In the genomic region with DNA sequence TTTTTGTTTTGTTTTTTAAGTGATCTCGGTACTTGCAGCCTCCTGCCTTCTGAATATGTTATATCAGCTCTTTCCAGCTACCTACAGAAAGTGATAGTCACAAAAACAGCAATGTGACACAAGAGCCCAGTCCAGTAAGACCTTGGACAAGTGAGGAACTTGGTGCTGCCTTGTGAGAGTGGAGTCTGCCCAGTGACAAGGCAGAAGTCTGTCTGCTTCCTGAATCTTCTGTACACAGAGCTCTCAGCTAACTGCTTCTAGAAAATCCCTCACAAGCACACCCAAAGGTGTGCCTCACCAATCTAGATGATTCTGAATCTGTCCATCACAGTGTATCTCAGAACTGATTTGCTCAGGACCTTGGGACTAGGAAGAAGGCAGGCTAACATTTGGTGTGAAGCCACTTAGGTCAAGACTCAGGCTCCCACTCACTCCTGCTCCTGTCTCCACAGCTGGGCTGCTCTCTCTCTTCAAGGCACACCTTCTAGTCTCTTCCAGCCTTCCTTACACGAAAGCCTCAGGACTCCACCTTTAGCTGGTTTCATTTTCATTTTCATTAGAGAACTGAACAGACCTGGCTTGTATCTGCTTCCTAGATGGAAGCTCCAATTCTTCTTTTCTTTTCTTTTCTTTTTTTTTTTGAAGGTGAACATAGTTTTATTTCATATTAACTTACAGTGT, we compare ENCODE assay signal across 20 mouse cellular contexts.
DNase-seq lines count a peak whose midpoint lies in the region; ATAC-seq and TF ChIP-seq lines count a peak whose summit lies in the region.
"Had no signal": no experiment of that assay in that cellular context is flagged by ENCODE, and none has a peak within 500 bp of the region (broad histone marks: within the 10 kb centered on the region; RNA-seq: fewer than 3 reads in every experiment).

No protein-coding gene starts in this region.

- no peak for TF ChIP-seq CTCF in liver, postnatal 0 days (IDR thresholded peaks at IDR 0.05; ENCODE audit: low read depth)

- no peaks in the 10 kb centered on the region for H3K9me3 ChIP-seq in liver, postnatal 0 days (ENCODE audit: low read length)
- H3K9me3 ChIP-seq in liver, embryonic 12.5 days (replicated peaks), result no peaks in the 10 kb centered on the region
- H3K9me3 ChIP-seq in forebrain, embryonic 10.5 days, result no peaks in the 10 kb centered on the region
- H3K9me3 ChIP-seq: G1E; heart, embryonic 15.5 days; hindbrain, embryonic 12.5 days; limb, embryonic 12.5 days had no signal

- no peak for ATAC-seq in liver, postnatal 0 days
- no peak for ATAC-seq in liver, embryonic 12.5 days
- peak; percentile 76 for ATAC-seq in activated CD4-positive, CD25-positive, alpha-beta regulatory T cell, adult 4 months
- ATAC-seq: forebrain, embryonic 14.5 days had no signal

- H3K36me3 ChIP-seq in liver, postnatal 0 days (replicated peaks; ENCODE audit: insufficient read depth, low read length), result no peaks in the 10 kb centered on the region
- no peaks in the 10 kb centered on the region for H3K36me3 ChIP-seq in liver, embryonic 12.5 days
- no peaks in the 10 kb centered on the region for H3K36me3 ChIP-seq in splenic B cell, adult 2 months (ENCODE audit: control insufficient read depth, insufficient read depth, low read length, poor library complexity, severe bottlenecking)
- H3K36me3 ChIP-seq in forebrain, embryonic 10.5 days (replicated peaks), result no peaks in the 10 kb centered on the region
- H3K36me3 ChIP-seq: G1E; heart, embryonic 15.5 days; hindbrain, embryonic 12.5 days; limb, embryonic 12.5 days had no signal

- no peak overlapping the region for H3K27ac ChIP-seq in liver, postnatal 0 days (ENCODE audit: low read depth)
- H3K27ac ChIP-seq in liver, embryonic 12.5 days, result no peak overlapping the region
- no peak overlapping the region for H3K27ac ChIP-seq in forebrain, embryonic 10.5 days
- H3K27ac ChIP-seq: heart, embryonic 15.5 days; hindbrain, embryonic 12.5 days; limb, embryonic 12.5 days; liver, embryonic 14.5 days had no signal

- H3K4me1 ChIP-seq in liver, postnatal 0 days (ENCODE audit: insufficient read depth), result peaks cover 9% of the 10 kb centered on the region
- H3K4me1 ChIP-seq in liver, embryonic 12.5 days, result 0 out of 2 replicates have a peak, but pooled peaks cover 10% of the 10 kb centered on the region
- peaks cover 14% of the 10 kb centered on the region; the same call in 1 of the 2 replicates for H3K4me1 ChIP-seq in forebrain, embryonic 10.5 days
- H3K4me1 ChIP-seq: heart, embryonic 15.5 days had no signal

- DNase-seq in liver, postnatal 0 days, result no peak
- DNase-seq in large intestine, adult 2 months (ENCODE audit: low read depth, low spot score), result peak; percentile 27
- DNase-seq in splenic B cell, adult 2 months (ENCODE audit: low read depth, low spot score), result peak; percentile 45
- DNase-seq in forebrain, embryonic 10.5 days (ENCODE audit: extremely low spot score, low spot score), result no peak
- DNase-seq in left cerebral cortex, postnatal 4 days, result no peak
- DNase-seq: B cell, adult 2 months; cerebellum, postnatal 10 days; heart, adult 18-20 months; kidney, adult 18-20 months; kidney, postnatal 10 days; lung, postnatal 10 days had no signal

- H3K27me3 ChIP-seq in liver, postnatal 0 days (ENCODE audit: insufficient read depth, low read length), result no peaks in the 10 kb centered on the region
- H3K27me3 ChIP-seq in liver, embryonic 12.5 days (replicated peaks), result no peaks in the 10 kb centered on the region
- no peaks in the 10 kb centered on the region for H3K27me3 ChIP-seq in splenic B cell, adult 2 months (ENCODE audit: control insufficient read depth, insufficient read depth, low read length, poor library complexity, severe bottlenecking)
- no peaks in the 10 kb centered on the region for H3K27me3 ChIP-seq in forebrain, embryonic 10.5 days (ENCODE audit: poor library complexity, severe bottlenecking)
- H3K27me3 ChIP-seq: heart, embryonic 15.5 days; hindbrain, embryonic 12.5 days; limb, embryonic 12.5 days had no signal

- H3K4me2 ChIP-seq in liver, postnatal 0 days (ENCODE audit: low read depth, low read length), result 0 out of 2 replicates have a peak overlapping the region, but pooled peaks have one; percentile 9
- H3K4me2 ChIP-seq in liver, embryonic 12.5 days, result no peak overlapping the region
- H3K4me2 ChIP-seq: heart, embryonic 15.5 days; hindbrain, embryonic 12.5 days; limb, embryonic 12.5 days; midbrain, embryonic 11.5 days had no signal

- no peak for TF ChIP-seq EP300 in liver, postnatal 0 days (IDR thresholded peaks at IDR 0.05; ENCODE audit: low read depth)

- intact Hi-C loops in left cerebral cortex, postnatal 4 days (cut with DNase I), result no loop called here

- H3K9ac ChIP-seq in liver, postnatal 0 days (replicated peaks), result no peak overlapping the region
- no peak overlapping the region for H3K9ac ChIP-seq in liver, embryonic 12.5 days
- H3K9ac ChIP-seq: heart, embryonic 15.5 days; hindbrain, embryonic 12.5 days; limb, embryonic 12.5 days; liver, embryonic 14.5 days had no signal

- no peak overlapping the region for H3K4me3 ChIP-seq in liver, postnatal 0 days (ENCODE audit: low read depth, low read length)
- no peak overlapping the region for H3K4me3 ChIP-seq in liver, embryonic 12.5 days
- no peak overlapping the region for H3K4me3 ChIP-seq in forebrain, embryonic 10.5 days
- H3K4me3 ChIP-seq: heart, embryonic 15.5 days; hindbrain, embryonic 12.5 days; limb, embryonic 12.5 days had no signal

- WGBS in liver, postnatal 0 days (ENCODE audit: insufficient replicate concordance), result 46% methylated on average over 2 of the region's 2 CpGs
- 45% methylated on average over 2 of the region's 2 CpGs for WGBS in liver, embryonic 12.5 days (ENCODE audit: insufficient replicate concordance)
- WGBS in large intestine, adult 2 months, result 44% methylated on average over 2 of the region's 2 CpGs
- WGBS in forebrain, embryonic 10.5 days, result 78% methylated on average over 2 of the region's 2 CpGs

Comparison
In these comparisons a context has a peak if more than half of its experiments do, and no peak if none do; other contexts are left out.
1. DNase-seq: peak in large intestine, adult 2 months (single experiment) and splenic B cell, adult 2 months (single experiment); none in liver, postnatal 0 days (single experiment), forebrain, embryonic 10.5 days (single experiment) and left cerebral cortex, postnatal 4 days (single experiment).